Mouse (Mus musculus) G1E (cell line): ENCODE data around the gene Rps5.

Source experiments
- CTCF ChIP-seq: IDR thresholded peaks from 2 replicates; pipeline ENCODE4 v1.5.1; 2012; ENCODE audit warnings: low read depth, low read length, inconsistent platforms, mixed read lengths
- TAL1 ChIP-seq: conservative IDR thresholded peaks from 2 replicates; pipeline ENCODE4 v1.6.1; 2012; ENCODE audit warnings: low read depth, low read length, inconsistent platforms, mixed read lengths

GRCm38 (mm10) chr7:12874301-12874700 is 47.8 kb upstream of the Rps5 start:
- no peak for TF ChIP-seq TAL1
- no peak for TF ChIP-seq CTCF
